Mouse (Mus musculus): Measurements from ENCODE around the gene AI464131. TPM values are rescaled to one million over a fixed set of nuclear protein-coding genes. Genes with fewer than 3 reads are reported as not detected.

Gene AI464131
- polyA plus RNA-seq, 1 experiment from 2014 or later: 3.9 TPM

DNA sequence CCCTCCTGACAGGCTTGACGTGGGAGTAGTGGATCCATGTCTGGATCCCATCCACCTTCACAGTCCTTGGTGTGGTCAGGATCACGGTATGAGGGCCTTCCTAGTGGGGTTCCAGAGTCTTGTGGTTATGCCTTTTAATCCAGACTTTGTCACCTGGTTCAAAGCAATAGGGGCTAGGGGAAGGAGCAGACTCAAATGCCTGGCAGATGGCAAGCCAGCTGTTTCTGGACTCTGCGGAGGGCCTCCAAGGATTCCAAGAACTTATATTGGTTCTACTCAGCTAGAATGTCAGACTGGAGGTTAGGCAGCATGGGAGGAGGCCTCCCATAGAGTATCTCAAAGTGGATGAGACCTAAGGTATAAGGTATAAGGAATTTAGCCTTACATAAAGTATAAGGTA, 55.3 kb downstream of the AI464131 start:
- no peaks in the 10 kb centered on the region for H3K27me3 ChIP-seq (ENCODE audit: control insufficient read depth, insufficient read depth, low read length)
- no peak for ATAC-seq (ENCODE audit: low FRiP score, low TSS enrichment)
- H3K4me1 ChIP-seq (replicated peaks; ENCODE audit: control insufficient read depth, insufficient read depth): no peaks in the 10 kb centered on the region
- H3K4me3 ChIP-seq (ENCODE audit: low read depth, low read length): no peak overlapping the region
- no peak overlapping the region for H3K27ac ChIP-seq (replicated peaks)
- H3K9me3 ChIP-seq (ENCODE audit: control insufficient read depth, low read length): no peaks in the 10 kb centered on the region
- TF ChIP-seq CTCF (IDR thresholded peaks at IDR 0.05; ENCODE audit: low read depth) (no peak), EP300 (optimal IDR thresholded peaks at IDR 0.05) (no peak)
- no peak for DNase-seq (ENCODE audit: low spot score)
- WGBS: 94% methylated on average over 3 of the region's 3 CpGs
- no peak overlapping the region for H3K4me2 ChIP-seq (replicated peaks; ENCODE audit: low read depth)
- H3K9ac ChIP-seq (ENCODE audit: low read length): no peak overlapping the region
- H3K36me3 ChIP-seq (ENCODE audit: control insufficient read depth, insufficient read depth, low read length): no peaks in the 10 kb centered on the region

Other genes with a start within 250 kb of the AI464131 start
- gene Ubap2, start 227.9 kb downstream of the AI464131 start, polyA plus RNA-seq (2015; fragmentation: Nextera tagmentation; extraction: Ambion mirVana): 17.9 and 19.5 TPM in 2 replicates
- gene Dcaf12, start 188.2 kb downstream of the AI464131 start, polyA plus RNA-seq (2015; fragmentation: Nextera tagmentation; extraction: Ambion mirVana): 32.3 and 32.4 TPM in 2 replicates
- 42.0 and 47.7 TPM in 2 replicates for gene Ubap1, start 154.1 kb downstream of the AI464131 start, polyA plus RNA-seq (2015; fragmentation: Nextera tagmentation; extraction: Ambion mirVana)
- 1.4 and 1.5 TPM in 2 replicates for gene Kif24, start 38.2 kb downstream of the AI464131 start, polyA plus RNA-seq (2015; fragmentation: Nextera tagmentation; extraction: Ambion mirVana)
- 38.6 and 38.8 TPM in 2 replicates for gene Nudt2, start 37.9 kb downstream of the AI464131 start, polyA plus RNA-seq (2015; fragmentation: Nextera tagmentation; extraction: Ambion mirVana)
- gene 1110017D15Rik, start 14.3 kb upstream of the AI464131 start, polyA plus RNA-seq (2015; fragmentation: Nextera tagmentation; extraction: Ambion mirVana): 0.51 and 0.53 TPM in 2 replicates
- gene Fam219a, start 66.5 kb upstream of the AI464131 start, polyA plus RNA-seq (2015; fragmentation: Nextera tagmentation; extraction: Ambion mirVana): 1.4 and 2.4 TPM in 2 replicates
- 6.0 and 6.5 TPM in 2 replicates for gene Dnaic1, start 66.7 kb upstream of the AI464131 start, polyA plus RNA-seq (2015; fragmentation: Nextera tagmentation; extraction: Ambion mirVana)
- 50.5 and 55.4 TPM in 2 replicates for gene Enho, start 137.2 kb upstream of the AI464131 start, polyA plus RNA-seq (2015; fragmentation: Nextera tagmentation; extraction: Ambion mirVana)
- gene Cntfr, start 194.0 kb upstream of the AI464131 start, polyA plus RNA-seq (2015; fragmentation: Nextera tagmentation; extraction: Ambion mirVana): 4.3 and 5.9 TPM in 2 replicates
- 73.7 and 80.0 TPM in 2 replicates for gene Il11ra1, start 196.9 kb upstream of the AI464131 start, polyA plus RNA-seq (2015; fragmentation: Nextera tagmentation; extraction: Ambion mirVana)
- 38.0 and 40.2 TPM in 2 replicates for gene Rpp25l, start 210.5 kb upstream of the AI464131 start, polyA plus RNA-seq (2015; fragmentation: Nextera tagmentation; extraction: Ambion mirVana)
- gene Dctn3, start 220.1 kb upstream of the AI464131 start, polyA plus RNA-seq (2015; fragmentation: Nextera tagmentation; extraction: Ambion mirVana): 129 TPM in 2 replicates
- 0.05 and 0.07 TPM in 2 replicates for gene Arid3c, start 228.1 kb upstream of the AI464131 start, polyA plus RNA-seq (2015; fragmentation: Nextera tagmentation; extraction: Ambion mirVana)

Data from stomach, postnatal 0 days (tissue).